11 mouse cellular contexts compared by ENCODE assay signal in genomic region chr17:5208362-5208761, GRCm38 (mm10).
DNase-seq lines count a peak whose midpoint lies in the region; ATAC-seq and TF ChIP-seq lines count a peak whose summit lies in the region.
"Had no signal": no experiment of that assay in that cellular context is flagged by ENCODE, and none has a peak within 500 bp of the region (broad histone marks: within the 10 kb centered on the region; RNA-seq: fewer than 3 reads in every experiment).

No protein-coding gene starts in this region.

- 0 out of 2 replicates have a peak, but pooled peaks have one; percentile 14 for ATAC-seq in frontal cortex, adult (ENCODE audit: low TSS enrichment)
- no peak for ATAC-seq in granulocyte monocyte progenitor cell, adult 5-6 weeks (replicated peaks; ENCODE audit: poor library complexity, severe bottlenecking)

- peaks cover 16% of the 10 kb centered on the region for H3K4me1 ChIP-seq in midbrain, embryonic 10.5 days

- no peaks in the 10 kb centered on the region for H3K27me3 ChIP-seq in midbrain, embryonic 10.5 days (ENCODE audit: low read depth, poor library complexity, severe bottlenecking)
- H3K27me3 ChIP-seq: forebrain, embryonic 12.5 days; lung, embryonic 15.5 days had no signal

- no peaks in the 10 kb centered on the region for H3K36me3 ChIP-seq in midbrain, embryonic 10.5 days
- H3K36me3 ChIP-seq: forebrain, embryonic 12.5 days; lung, embryonic 15.5 days had no signal

- H3K9me3 ChIP-seq in midbrain, embryonic 10.5 days (replicated peaks), result no peaks in the 10 kb centered on the region
- H3K9me3 ChIP-seq: forebrain, embryonic 12.5 days; lung, embryonic 15.5 days had no signal

- TF ChIP-seq POLR2A in brain, embryonic 14.5 days (IDR thresholded peaks at IDR 0.05; ENCODE audit: borderline replicate concordance, extremely low read depth, insufficient read depth, insufficient read length, poor library complexity, severe bottlenecking), result no peak

- no peak overlapping the region for H3K27ac ChIP-seq in midbrain, embryonic 10.5 days (replicated peaks)
- H3K27ac ChIP-seq: forebrain, embryonic 12.5 days; lung, embryonic 15.5 days had no signal

- H3K4me3 ChIP-seq in midbrain, embryonic 10.5 days, result no peak overlapping the region
- H3K4me3 ChIP-seq: forebrain, embryonic 12.5 days; lung, embryonic 15.5 days had no signal

- peak; percentile 42; the same call in 1 of the 2 replicates for TF ChIP-seq CTCF in brain, embryonic 14.5 days (IDR thresholded peaks at IDR 0.05; ENCODE audit: borderline replicate concordance, extremely low read depth, insufficient read depth, insufficient read length)

- 45% methylated on average over 3 of the region's 3 CpGs for WGBS in midbrain, embryonic 10.5 days

- no peak for DNase-seq in frontal cortex, postnatal 14 days (ENCODE audit: low spot score in 2 of 2)
- DNase-seq in thymus, postnatal 0 days (ENCODE audit: low spot score), result peak; percentile 36
- DNase-seq in thymus, postnatal 10 days (ENCODE audit: low spot score in 2 of 2), result no peak
- DNase-seq in brain, embryonic 14.5 days (ENCODE audit: low read depth), result no peak
- DNase-seq in thymus, postnatal 4 days, result peak; percentile 56
- DNase-seq in midbrain, embryonic 10.5 days (ENCODE audit: low spot score), result no peak
- DNase-seq: cerebellum, adult 11 months had no signal

Comparison
In these comparisons a context has a peak if more than half of its experiments do, and no peak if none do; other contexts are left out.
1. DNase-seq: peak in thymus, postnatal 0 days (single experiment) and thymus, postnatal 4 days (single experiment); none in frontal cortex, postnatal 14 days (0 of 2), thymus, postnatal 10 days (0 of 2), brain, embryonic 14.5 days (single experiment) and midbrain, embryonic 10.5 days (single experiment).